Mouse (Mus musculus) urinary bladder, postnatal 14 days (tissue): Measurements from ENCODE around the gene Kars.

Experiments
- DNase-seq: peaks from one replicate; pipeline ENCODE4 v3.0.0; 2021; ENCODE audit warnings: low spot score

Gene Kars

GRCm38 (mm10) chr8:112010997-112011815 is at the start of gene Kars, which contains the start of gene Terf2ip:
TSS of gene Kars (minus strand) at chr8:112011323.
TSS of gene Terf2ip (plus strand) at chr8:112011398.
- peak; percentile 93 for DNase-seq

GRCm38 (mm10) chr8:112054456-112054855 is 43.3 kb upstream of the Kars start:
- DNase-seq: no peak

- DNase-seq: no peak
Observed at GRCm38 (mm10) chr8:112051537-112051936, 40.4 kb upstream of the Kars start.

- DNase-seq: no peak
Observed at GRCm38 (mm10) chr8:112049984-112050383, 38.9 kb upstream of the Kars start.

- no peak for DNase-seq
Observed at GRCm38 (mm10) chr8:112048293-112048692, 37.2 kb upstream of the Kars start.

GRCm38 (mm10) chr8:112045896-112046295 is 34.8 kb upstream of the Kars start:
- DNase-seq: peak; percentile 82

GRCm38 (mm10) chr8:112045182-112045581 is 34.1 kb upstream of the Kars start:
- DNase-seq: no peak

GRCm38 (mm10) chr8:112037521-112037920 is 26.4 kb upstream of the Kars start:
- no peak for DNase-seq

- peak; percentile 18 for DNase-seq
Observed at GRCm38 (mm10) chr8:112034603-112035002, 23.5 kb upstream of the Kars start.

GRCm38 (mm10) chr8:112033071-112033470 is 21.9 kb upstream of the Kars start:
- no peak for DNase-seq

- DNase-seq: no peak
Observed at GRCm38 (mm10) chr8:112030663-112031062, 19.5 kb upstream of the Kars start.

- no peak for DNase-seq
Observed at GRCm38 (mm10) chr8:112029455-112029854, 18.3 kb upstream of the Kars start.

GRCm38 (mm10) chr8:112014936-112015335 is 3.8 kb upstream of the Kars start, which contains the start of gene Gm6793:
TSS of gene Gm6793 (minus strand) at chr8:112015036.
- no peak for DNase-seq

GRCm38 (mm10) chr8:112011816-112012242 is 706 bp upstream of the Kars start:
- peak; percentile 40 for DNase-seq

- DNase-seq: no peak
Observed at GRCm38 (mm10) chr8:112009558-112009957, 1.6 kb downstream of the Kars start.

- DNase-seq: no peak
Observed at GRCm38 (mm10) chr8:112007669-112008068, 3.5 kb downstream of the Kars start.

- no peak for DNase-seq
Observed at GRCm38 (mm10) chr8:112005601-112006000, 5.5 kb downstream of the Kars start.

- DNase-seq: no peak
Observed at GRCm38 (mm10) chr8:112004754-112005153, 6.4 kb downstream of the Kars start.

GRCm38 (mm10) chr8:111992703-111993039 is 18.5 kb downstream of the Kars start:
- DNase-seq: no peak

- peak; percentile 86 for DNase-seq
Observed at GRCm38 (mm10) chr8:111992013-111992702, 19.0 kb downstream of the Kars start, which contains the start of gene Adat1. TSS of gene Adat1 (minus strand) at chr8:111992302.

- no peak for DNase-seq
Observed at GRCm38 (mm10) chr8:111991278-111991677, 19.8 kb downstream of the Kars start.

GRCm38 (mm10) chr8:111989911-111990310 is 21.2 kb downstream of the Kars start:
- peak; percentile 78 for DNase-seq

- no peak for DNase-seq
Observed at GRCm38 (mm10) chr8:111984511-111984910, 26.6 kb downstream of the Kars start.
